Mouse (Mus musculus): ENCODE measurements at regions not wholly inside any gene's neighbourhood (a gene's known extent, or its start where the extent isn't known, plus 50 kb on each side); places are given as distances from the start of the nearest gene placed in this dataset.

DNA sequence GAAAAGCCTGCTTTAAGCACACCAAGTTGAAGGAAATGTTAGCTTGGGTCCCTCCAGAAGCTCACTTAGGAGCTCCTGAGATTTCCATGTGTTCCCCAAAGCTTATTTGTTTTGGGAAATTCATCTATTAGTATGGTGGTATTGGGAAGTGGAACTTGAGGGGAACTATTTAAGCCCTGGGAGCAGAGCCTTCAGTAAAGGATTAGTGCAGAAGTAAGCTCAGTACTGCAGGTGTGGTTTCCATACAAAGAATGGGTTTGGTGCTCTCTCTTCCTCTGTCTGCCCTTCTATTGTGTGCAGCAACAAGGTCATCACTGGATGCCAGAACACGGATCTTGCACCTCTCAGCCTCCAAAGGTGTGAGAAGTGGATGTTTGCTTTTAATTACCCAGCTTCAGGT is 57.2 kb downstream of the Foxa2 start:
- peaks cover 2% of the 10 kb centered on the region; the same call in 1 of the 2 replicates for H3K4me1 ChIP-seq (ENCODE audit: control insufficient read depth, insufficient read depth, low read length)
- H3K27ac ChIP-seq (ENCODE audit: insufficient read depth, low read depth, low read length), result no peak overlapping the region
- no peaks in the 10 kb centered on the region for H3K27me3 ChIP-seq (replicated peaks; ENCODE audit: control insufficient read depth, insufficient read depth, low read length)
- WGBS, result 61% methylated on average over 1 of the region's 1 CpGs
- DNase-seq, result no peak
- TF ChIP-seq CTCF (conservative IDR thresholded peaks at IDR 0.05; ENCODE audit: insufficient read depth, insufficient read length, low read depth, low read length) (no peak), POLR2A (IDR thresholded peaks at IDR 0.05; ENCODE audit: low read depth, low read length) (no peak)
- H3K36me3 ChIP-seq (ENCODE audit: control insufficient read depth, insufficient read depth, low read length), result no peaks in the 10 kb centered on the region
- no peak overlapping the region for H3K4me3 ChIP-seq (ENCODE audit: insufficient read depth, low read depth, low read length)

DNA sequence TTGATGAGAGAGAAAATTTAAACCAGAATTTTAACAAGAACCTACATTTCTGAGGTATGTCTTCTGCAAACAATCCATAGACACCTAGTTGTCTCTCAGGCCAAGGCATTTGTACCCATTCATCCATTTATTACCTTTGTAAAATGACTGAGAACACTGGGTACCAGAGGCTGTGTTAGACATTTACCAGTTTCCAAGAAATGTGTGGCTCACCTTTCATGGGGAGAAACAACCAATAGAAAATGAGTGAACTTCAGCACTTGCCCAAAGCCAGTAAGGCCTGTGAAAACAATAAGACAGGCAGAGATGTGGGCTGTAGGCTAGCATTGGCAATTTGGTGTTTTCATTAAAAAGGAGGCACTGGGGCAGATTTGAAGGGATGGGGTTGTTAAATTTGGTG is 58.2 kb downstream of the Foxa2 start:
- Histone ChIP-seq H3K4me1 (ENCODE audit: control insufficient read depth, insufficient read depth, low read length) (peaks cover 2% of the 10 kb centered on the region; the same call in 1 of the 2 replicates), H3K36me3 (ENCODE audit: control insufficient read depth, insufficient read depth, low read length) (no peaks in the 10 kb centered on the region), H3K4me3 (ENCODE audit: insufficient read depth, low read depth, low read length) (no peak overlapping the region), H3K27ac (ENCODE audit: insufficient read depth, low read depth, low read length) (no peak overlapping the region), H3K27me3 (replicated peaks; ENCODE audit: control insufficient read depth, insufficient read depth, low read length) (no peaks in the 10 kb centered on the region)
- TF ChIP-seq POLR2A (IDR thresholded peaks at IDR 0.05; ENCODE audit: low read depth, low read length), result no peak
- no peak for TF ChIP-seq CTCF (conservative IDR thresholded peaks at IDR 0.05; ENCODE audit: insufficient read depth, insufficient read length, low read depth, low read length)
- peak; percentile 79 for DNase-seq

DNA sequence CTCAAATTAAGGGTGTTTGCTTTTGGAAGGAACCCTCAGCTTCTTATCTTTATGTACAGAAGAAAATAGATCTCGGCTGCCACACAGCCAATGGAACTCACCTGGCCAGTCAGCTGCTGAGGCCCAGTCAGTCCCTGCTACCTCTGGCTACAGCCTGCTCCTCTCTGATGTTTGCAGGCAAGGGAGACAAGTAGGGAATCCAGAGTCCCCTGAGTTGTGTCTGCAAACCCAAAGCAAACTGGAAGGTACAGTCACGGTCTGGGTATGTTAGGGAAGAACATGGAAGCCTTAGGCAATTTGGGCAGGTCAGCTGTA is 61.6 kb downstream of the Foxa2 start:
- no peak for DNase-seq
- peaks cover 2% of the 10 kb centered on the region; the same call in 1 of the 2 replicates for H3K4me1 ChIP-seq (ENCODE audit: control insufficient read depth, insufficient read depth, low read length)
- no peaks in the 10 kb centered on the region for H3K36me3 ChIP-seq (ENCODE audit: control insufficient read depth, insufficient read depth, low read length)
- no peak for TF ChIP-seq POLR2A (IDR thresholded peaks at IDR 0.05; ENCODE audit: low read depth, low read length)
- TF ChIP-seq CTCF (conservative IDR thresholded peaks at IDR 0.05; ENCODE audit: insufficient read depth, insufficient read length, low read depth, low read length), result no peak
- 73% methylated on average over 2 of the region's 2 CpGs for WGBS
- no peak overlapping the region for H3K4me3 ChIP-seq (ENCODE audit: insufficient read depth, low read depth, low read length)
- H3K27ac ChIP-seq (ENCODE audit: insufficient read depth, low read depth, low read length), result no peak overlapping the region
- no peaks in the 10 kb centered on the region for H3K27me3 ChIP-seq (replicated peaks; ENCODE audit: control insufficient read depth, insufficient read depth, low read length)

DNA sequence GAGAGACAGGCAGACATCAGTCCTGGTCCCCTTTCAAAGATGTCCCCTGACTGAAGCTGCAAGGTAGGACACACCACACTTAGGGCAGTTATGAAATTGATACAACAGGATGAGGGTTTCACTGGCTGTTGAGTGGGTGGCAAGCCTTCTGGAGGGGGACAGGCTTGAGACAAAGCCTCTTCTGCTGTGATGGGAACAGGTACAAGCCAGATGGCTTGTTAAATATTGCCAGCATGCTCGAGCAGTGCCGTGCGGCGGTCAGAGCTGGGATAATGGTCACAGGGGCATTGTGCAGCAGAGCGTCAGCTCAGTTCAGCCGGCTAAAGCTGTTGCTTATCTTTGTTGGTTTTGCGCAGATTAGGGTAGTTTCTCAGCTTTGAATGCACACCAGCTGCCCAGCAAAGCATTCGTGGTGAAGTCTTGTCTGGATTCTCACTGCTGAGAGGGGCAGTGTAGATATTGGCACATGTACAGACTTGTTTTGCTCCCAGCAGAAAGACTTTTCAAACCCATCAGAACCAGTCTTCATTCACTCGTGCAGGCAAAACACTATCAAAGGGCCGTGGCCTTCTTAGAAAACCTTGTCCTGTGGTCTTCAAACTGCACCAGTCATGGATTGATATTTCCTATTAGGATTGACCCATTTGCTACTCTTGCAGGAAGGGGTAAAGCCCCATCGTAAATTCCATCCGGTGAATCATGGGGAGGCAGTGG is 62.1 kb downstream of the Foxa2 start:
- peak; percentile 67 for DNase-seq
- Histone ChIP-seq H3K27ac (ENCODE audit: insufficient read depth, low read depth, low read length) (no peak overlapping the region), H3K4me1 (ENCODE audit: control insufficient read depth, insufficient read depth, low read length) (peaks cover 2% of the 10 kb centered on the region; the same call in 1 of the 2 replicates), H3K4me3 (ENCODE audit: insufficient read depth, low read depth, low read length) (no peak overlapping the region), H3K36me3 (ENCODE audit: control insufficient read depth, insufficient read depth, low read length) (no peaks in the 10 kb centered on the region), H3K27me3 (replicated peaks; ENCODE audit: control insufficient read depth, insufficient read depth, low read length) (no peaks in the 10 kb centered on the region)
- no peak for TF ChIP-seq CTCF (conservative IDR thresholded peaks at IDR 0.05; ENCODE audit: insufficient read depth, insufficient read length, low read depth, low read length)
- no peak for TF ChIP-seq POLR2A (IDR thresholded peaks at IDR 0.05; ENCODE audit: low read depth, low read length)
- WGBS, result 35% methylated on average over 12 of the region's 12 CpGs

DNA sequence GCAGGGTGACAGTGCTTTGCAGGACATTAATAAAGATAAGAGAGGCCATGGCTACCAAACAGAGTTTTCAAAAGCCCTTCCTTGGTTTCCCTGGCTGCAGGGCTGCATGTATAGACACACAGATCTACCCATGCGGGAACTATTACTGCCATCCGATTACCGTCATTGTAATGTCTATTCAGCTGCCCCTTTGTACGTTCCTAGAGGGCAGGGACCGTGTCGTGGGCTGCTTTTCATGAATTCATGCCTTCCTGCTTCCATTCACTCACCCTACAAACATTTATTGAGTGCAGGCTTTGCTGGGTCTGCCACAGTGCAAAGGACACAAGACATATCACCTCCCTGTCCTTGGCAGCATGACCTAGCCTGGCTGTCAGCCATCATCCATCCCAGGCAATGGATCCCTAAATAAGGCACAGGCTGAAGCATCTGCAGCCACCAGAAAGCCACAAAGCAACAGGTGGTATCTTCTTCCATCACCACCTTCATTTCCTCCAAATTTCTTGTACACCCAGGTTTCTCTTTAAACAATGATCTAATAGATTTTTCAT is 65.8 kb downstream of the Foxa2 start:
- Histone ChIP-seq H3K27ac (ENCODE audit: insufficient read depth, low read depth, low read length) (no peak overlapping the region), H3K36me3 (ENCODE audit: control insufficient read depth, insufficient read depth, low read length) (no peaks in the 10 kb centered on the region), H3K4me3 (ENCODE audit: insufficient read depth, low read depth, low read length) (no peak overlapping the region), H3K4me1 (ENCODE audit: control insufficient read depth, insufficient read depth, low read length) (no peaks in the 10 kb centered on the region), H3K27me3 (replicated peaks; ENCODE audit: control insufficient read depth, insufficient read depth, low read length) (no peaks in the 10 kb centered on the region)
- 67% methylated on average over 6 of the region's 6 CpGs for WGBS
- TF ChIP-seq CTCF (conservative IDR thresholded peaks at IDR 0.05; ENCODE audit: insufficient read depth, insufficient read length, low read depth, low read length), result no peak
- no peak for TF ChIP-seq POLR2A (IDR thresholded peaks at IDR 0.05; ENCODE audit: low read depth, low read length)
- no peak for DNase-seq

DNA sequence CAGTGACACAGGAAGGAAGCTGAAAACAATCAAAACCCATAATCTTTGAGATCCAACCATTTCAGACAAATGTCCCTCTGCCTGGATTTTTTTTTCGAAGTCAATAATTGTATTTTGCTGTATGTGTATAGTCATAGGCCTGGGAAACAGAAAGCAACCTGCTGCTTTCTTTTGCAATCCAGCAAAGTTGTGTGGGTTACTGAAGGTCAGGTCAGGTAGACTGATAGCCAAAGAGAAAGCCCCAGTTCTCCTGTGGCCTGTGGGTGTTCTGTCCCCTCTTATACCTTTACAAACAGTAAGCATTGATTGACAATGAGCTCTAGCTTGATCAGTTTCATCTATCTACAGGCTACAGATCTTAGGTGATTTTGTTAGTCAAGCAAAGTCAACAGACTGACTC is 66.4 kb downstream of the Foxa2 start:
- Histone ChIP-seq H3K27me3 (replicated peaks; ENCODE audit: control insufficient read depth, insufficient read depth, low read length) (no peaks in the 10 kb centered on the region), H3K36me3 (ENCODE audit: control insufficient read depth, insufficient read depth, low read length) (no peaks in the 10 kb centered on the region), H3K4me1 (ENCODE audit: control insufficient read depth, insufficient read depth, low read length) (no peaks in the 10 kb centered on the region), H3K4me3 (ENCODE audit: insufficient read depth, low read depth, low read length) (no peak overlapping the region), H3K27ac (ENCODE audit: insufficient read depth, low read depth, low read length) (no peak overlapping the region)
- DNase-seq, result no peak
- 85% methylated on average over 1 of the region's 1 CpGs for WGBS
- TF ChIP-seq CTCF (conservative IDR thresholded peaks at IDR 0.05; ENCODE audit: insufficient read depth, insufficient read length, low read depth, low read length) (no peak), POLR2A (IDR thresholded peaks at IDR 0.05; ENCODE audit: low read depth, low read length) (no peak)

DNA sequence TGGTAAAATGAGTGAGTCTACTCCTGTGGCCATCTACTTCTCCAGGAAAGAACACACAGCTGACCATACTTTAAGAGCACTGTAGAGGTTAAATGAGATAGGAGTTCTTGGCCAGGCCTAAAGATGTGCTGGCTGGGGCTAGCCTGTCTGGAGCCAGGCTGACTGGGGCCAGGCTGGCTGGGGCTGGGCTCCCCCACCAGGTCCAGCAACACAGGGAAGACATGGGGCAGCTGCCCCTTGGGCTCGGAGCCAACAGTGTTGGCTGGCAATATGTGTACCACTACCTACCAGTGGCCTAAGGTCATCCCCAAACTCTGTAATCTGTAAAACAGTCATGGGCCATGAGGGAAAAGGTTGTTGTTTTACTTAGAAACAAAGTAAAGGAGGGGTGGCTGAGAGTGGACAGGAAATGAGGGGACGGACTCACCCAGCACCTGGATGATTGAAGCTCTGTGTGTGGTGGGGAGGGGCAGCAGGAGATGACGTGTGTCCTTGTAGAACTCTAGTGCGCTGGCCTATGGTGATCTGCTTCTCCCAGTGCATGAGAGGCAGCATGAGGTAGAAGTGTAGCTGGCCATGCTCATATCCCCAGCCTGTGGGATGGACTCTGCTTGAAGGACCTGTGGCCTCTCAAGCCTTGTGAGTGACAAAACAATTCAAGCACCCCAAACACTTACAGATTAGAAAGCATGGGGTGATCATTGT is 67.0 kb downstream of the Foxa2 start:
- TF ChIP-seq CTCF (conservative IDR thresholded peaks at IDR 0.05; ENCODE audit: insufficient read depth, insufficient read length, low read depth, low read length) (no peak), POLR2A (IDR thresholded peaks at IDR 0.05; ENCODE audit: low read depth, low read length) (no peak)
- Histone ChIP-seq H3K4me3 (ENCODE audit: insufficient read depth, low read depth, low read length) (no peak overlapping the region), H3K36me3 (ENCODE audit: control insufficient read depth, insufficient read depth, low read length) (no peaks in the 10 kb centered on the region), H3K27ac (ENCODE audit: insufficient read depth, low read depth, low read length) (no peak overlapping the region), H3K4me1 (ENCODE audit: control insufficient read depth, insufficient read depth, low read length) (no peaks in the 10 kb centered on the region), H3K27me3 (replicated peaks; ENCODE audit: control insufficient read depth, insufficient read depth, low read length) (no peaks in the 10 kb centered on the region)
- WGBS, result 76% methylated on average over 4 of the region's 4 CpGs
- no peak for DNase-seq
